Mouse (Mus musculus) G1E (cell line): ENCODE measurements around the gene Ppfia4. TPM values are rescaled to one million over a fixed set of nuclear protein-coding genes. Genes with fewer than 3 reads are reported as not detected.

Experiments used
- ATAC-seq: 2 replicates; pipeline ENCODE4 v1.8.0; 2016; ENCODE audit warnings: mild to moderate bottlenecking; ENCODE audit not compliant: insufficient number of reproducible peaks, poor library complexity, low FRiP score, severe bottlenecking; ENCODE audit errors: extremely low read depth
- DNase-seq: peaks from one replicate; pipeline ENCODE4 v3.0.0; 2012; ENCODE audit warnings: low spot score
- H3K27me3 ChIP-seq: 2 replicates; pipeline ENCODE4 v1.6.1; 2012; ENCODE audit warnings: mild to moderate bottlenecking, low read length, inconsistent platforms; ENCODE audit not compliant: insufficient read depth
- H3K36me3 ChIP-seq: replicated peaks from 2 replicates; pipeline ENCODE3; 2012; ENCODE audit warnings: mild to moderate bottlenecking, inconsistent platforms
- H3K4me1 ChIP-seq: 2 replicates; pipeline ENCODE4 v1.6.1; 2012; ENCODE audit warnings: low read depth, low read length, inconsistent platforms, mixed read lengths; ENCODE audit not compliant: insufficient read depth
- H3K4me3 ChIP-seq: 2 replicates; pipeline ENCODE4 v1.5.1; 2012; ENCODE audit warnings: low read depth, mild to moderate bottlenecking, inconsistent platforms, low read length, moderate library complexity, mixed read lengths
- H3K9me3 ChIP-seq: replicated peaks from 2 replicates; pipeline ENCODE4 v1.6.1; 2012; ENCODE audit warnings: inconsistent platforms
- CTCF ChIP-seq: IDR thresholded peaks from 2 replicates; pipeline ENCODE4 v1.5.1; 2012; ENCODE audit warnings: low read depth, low read length, inconsistent platforms, mixed read lengths
- GATA1 ChIP-seq: IDR thresholded peaks from 2 replicates; pipeline ENCODE4 v1.6.1; 2012; ENCODE audit warnings: borderline replicate concordance, low read length, inconsistent platforms, mixed read lengths
- GATA2 ChIP-seq: IDR thresholded peaks from 2 replicates; pipeline ENCODE4 v1.6.1; 2012; ENCODE audit warnings: low read depth, low read length, inconsistent platforms, borderline replicate concordance
- POLR2AphosphoS5 ChIP-seq: IDR thresholded peaks from 2 replicates; pipeline ENCODE4 v1.6.1; 2012; ENCODE audit warnings: low read depth, low read length, inconsistent platforms; ENCODE audit not compliant: insufficient replicate concordance
- TAL1 ChIP-seq: conservative IDR thresholded peaks from 2 replicates; pipeline ENCODE4 v1.6.1; 2012; ENCODE audit warnings: low read depth, low read length, inconsistent platforms, mixed read lengths
- polyA plus RNA-seq: library from polyadenylated mRNA; stranded (reverse); fragments of >175 nt; gene quantifications from 2 replicates; pipeline ENCODE4 v1.2.3, GENCODE M21; 2012
- total RNA-seq, 2 experiments: library from RNA; stranded (forward) in 1 of 2; stranded (reverse) in 1 of 2; fragments of 200-1000 nt in 1 of 2; fragments of >200 nt in 1 of 2; fragmentation: Nextera tagmentation in 1 of 2; gene quantifications; 2 replicates each; pipeline ENCODE4 v1.2.3; 2014 to 2017

The Ppfia4 gene
- total RNA-seq (2014; fragmentation: Nextera tagmentation) (not detected in 2 replicates), total RNA-seq (2017) (0.05 TPM in 1 of 2 replicates, not detected in the other), polyA plus RNA-seq (0.13 and 0.20 TPM in 2 replicates)

DNA sequence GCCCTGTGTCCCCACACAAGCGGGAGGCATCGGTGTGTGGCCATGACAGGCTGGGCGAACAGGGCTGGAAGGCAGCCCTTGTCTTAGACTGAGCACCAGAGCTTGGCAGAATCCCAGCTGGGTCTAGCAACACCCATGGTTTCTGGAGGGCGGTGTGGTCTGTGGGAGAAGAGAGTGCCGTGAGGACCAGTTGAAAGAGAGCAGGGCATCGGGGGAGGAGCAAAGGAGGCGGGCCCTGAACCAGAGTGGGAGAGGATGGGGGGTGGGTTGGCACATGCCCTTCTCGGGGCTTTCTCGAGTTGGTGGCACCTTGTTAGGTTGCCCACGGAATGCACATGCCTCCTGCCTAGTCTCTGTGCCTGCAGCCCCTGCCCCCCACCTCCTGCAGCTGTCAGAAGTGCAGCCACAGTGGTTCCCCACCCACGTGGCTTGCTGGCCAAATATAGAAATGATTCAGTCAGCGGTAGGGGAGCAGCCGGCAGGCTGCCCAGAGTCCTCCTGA is at the start of gene Ppfia4:
Ppfia4 (minus strand) TSS at position 159 of the 502 bp plus-strand sequence.
- Histone ChIP-seq H3K4me1 (peaks cover 11% of the 10 kb centered on the region), H3K36me3 (no peaks in the 10 kb centered on the region), H3K4me3 (no peak within 1 kb of the TSS), H3K9me3 (no peaks in the 10 kb centered on the region), H3K27me3 (peaks cover 58% of the 10 kb centered on the region)
- ATAC-seq (no peak), DNase-seq (no peak)
- TF ChIP-seq CTCF (no peak), POLR2AphosphoS5 (no peak), GATA1 (no peak), GATA2 (no peak), TAL1 (no peak)

DNA sequence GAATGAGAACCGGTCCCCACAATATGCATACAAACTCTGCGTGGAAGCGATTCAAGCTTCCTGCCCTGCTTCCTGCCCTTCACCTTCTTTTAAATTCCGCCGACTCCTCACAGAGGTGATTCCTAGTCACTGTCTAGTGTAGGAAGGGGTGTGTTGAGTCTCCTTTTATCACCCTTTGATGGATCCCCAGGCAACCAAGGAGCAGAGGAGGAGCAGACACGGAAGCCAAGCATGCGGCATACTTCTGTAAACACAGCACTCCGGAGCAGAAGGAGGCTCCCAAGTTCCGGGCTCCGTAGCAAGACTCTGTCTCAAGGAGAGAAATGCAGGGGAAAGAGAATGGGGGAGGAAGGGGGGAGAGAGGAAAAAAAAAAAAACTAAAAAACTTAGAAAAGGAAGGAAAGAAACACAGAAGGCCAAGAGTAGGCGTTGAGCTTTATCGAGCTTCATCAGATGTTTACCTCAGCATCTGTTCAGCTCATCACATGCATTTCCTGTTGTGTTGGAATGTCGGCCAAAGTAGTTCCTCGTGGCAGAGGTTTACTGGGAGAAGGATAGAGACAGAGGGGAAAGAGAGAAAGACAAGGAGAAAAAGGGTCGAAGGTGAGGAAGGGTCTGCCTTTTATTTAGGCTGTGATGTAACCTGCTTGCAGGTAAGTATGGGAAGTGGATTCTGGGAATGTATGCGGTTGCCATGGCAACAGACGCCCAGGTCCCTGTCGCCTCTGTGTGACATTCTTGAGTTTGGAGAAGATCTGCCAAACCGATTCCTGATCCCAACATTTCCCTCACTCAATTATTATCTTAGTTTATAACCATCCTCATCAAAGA is 49.3 kb upstream of the Ppfia4 start:
- DNase-seq (no peak), ATAC-seq (no peak)
- Histone ChIP-seq H3K4me3 (no peak overlapping the region), H3K9me3 (peaks cover 4% of the 10 kb centered on the region), H3K4me1 (peaks cover 9% of the 10 kb centered on the region), H3K27me3 (peaks cover 45% of the 10 kb centered on the region), H3K36me3 (no peaks in the 10 kb centered on the region)
- TF ChIP-seq POLR2AphosphoS5 (no peak), GATA1 (no peak), CTCF (no peak), TAL1 (no peak), GATA2 (no peak)

DNA sequence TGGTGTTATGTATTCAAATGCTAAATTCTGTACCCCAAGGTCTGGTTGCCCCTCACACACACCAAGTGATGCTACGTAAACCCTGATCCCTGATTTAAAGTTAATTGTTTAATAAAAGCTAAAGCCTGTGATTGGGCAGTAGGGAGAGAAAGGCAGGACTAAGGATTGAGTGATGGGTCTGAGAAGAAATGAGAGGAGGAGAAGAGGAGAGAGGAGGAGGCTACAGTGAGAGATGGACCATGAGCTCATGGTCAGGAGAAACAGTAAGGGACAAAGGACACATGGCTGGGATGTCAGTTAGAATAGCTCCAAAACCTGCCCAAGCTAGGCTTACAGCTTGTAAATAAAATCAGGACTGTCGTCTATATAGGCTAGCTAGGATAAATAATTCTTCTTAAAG is 48.3 kb upstream of the Ppfia4 start:
- Histone ChIP-seq H3K4me1 (peaks cover 9% of the 10 kb centered on the region), H3K36me3 (no peaks in the 10 kb centered on the region), H3K9me3 (peaks cover 4% of the 10 kb centered on the region), H3K4me3 (no peak overlapping the region), H3K27me3 (peaks cover 55% of the 10 kb centered on the region)
- DNase-seq = no peak
- TF ChIP-seq CTCF (no peak), POLR2AphosphoS5 (no peak), TAL1 (no peak), GATA1 (no peak), GATA2 (no peak)
- ATAC-seq = no peak

DNA sequence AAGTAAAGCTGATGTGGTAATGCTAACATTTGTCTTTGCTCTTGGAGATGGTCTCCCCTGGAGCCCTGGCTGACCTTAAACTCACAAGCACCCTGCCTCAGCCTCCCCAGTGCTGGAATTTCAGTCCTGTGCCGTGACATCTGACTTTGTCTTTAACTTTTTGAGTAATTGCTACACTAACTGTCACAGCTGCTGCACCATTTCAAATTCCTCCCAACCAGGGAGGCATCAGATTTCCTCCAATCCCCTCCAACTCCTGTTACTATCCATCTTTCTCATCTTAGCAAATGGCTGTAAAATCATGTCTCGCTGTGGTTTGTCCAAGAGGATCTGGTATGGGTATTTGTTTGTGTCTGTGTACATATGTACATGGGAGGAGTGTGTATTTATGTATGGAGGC is 41.4 kb upstream of the Ppfia4 start:
- ATAC-seq (no peak), DNase-seq (no peak)
- H3K4me1 ChIP-seq = no peaks in the 10 kb centered on the region
- H3K36me3 ChIP-seq = no peaks in the 10 kb centered on the region
- peaks cover 21% of the 10 kb centered on the region for H3K9me3 ChIP-seq
- TF ChIP-seq POLR2AphosphoS5 (no peak), GATA2 (no peak), TAL1 (no peak), GATA1 (no peak), CTCF (no peak)
- no peak overlapping the region for H3K4me3 ChIP-seq
- H3K27me3 ChIP-seq = peaks cover 43% of the 10 kb centered on the region

DNA sequence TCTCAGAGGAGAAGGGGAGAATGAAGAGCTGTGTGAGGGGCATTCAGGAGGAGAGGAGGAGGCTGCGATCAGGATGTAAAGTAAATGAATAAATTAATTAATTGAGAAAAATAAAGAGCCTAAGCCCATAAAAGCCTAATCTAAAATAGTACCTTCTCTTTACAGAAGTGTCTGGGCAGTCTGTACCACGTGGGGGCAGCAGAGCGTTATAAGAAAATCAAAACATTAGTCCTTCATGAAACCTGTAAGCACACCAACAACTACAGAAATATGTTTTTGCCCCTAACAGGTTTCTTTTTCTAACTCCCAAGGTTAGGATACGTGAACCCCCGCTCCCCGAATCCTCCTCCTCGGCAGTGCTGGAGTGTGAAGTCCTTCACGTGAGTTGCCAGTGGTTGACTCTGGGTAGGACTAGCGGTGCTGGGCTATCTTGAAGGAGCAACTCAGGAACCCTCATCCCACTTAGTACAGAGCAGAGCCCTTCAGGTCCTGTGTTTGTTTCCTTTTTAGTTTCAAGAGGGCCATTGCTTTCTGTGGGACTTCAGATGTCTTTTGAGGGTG is 36.1 kb upstream of the Ppfia4 start:
- ATAC-seq (no peak), DNase-seq (peak; percentile 20)
- Histone ChIP-seq H3K36me3 (no peaks in the 10 kb centered on the region), H3K4me1 (peaks cover 6% of the 10 kb centered on the region; the same call in 1 of the 2 replicates), H3K4me3 (no peak overlapping the region), H3K9me3 (peaks cover 23% of the 10 kb centered on the region), H3K27me3 (peaks cover 10% of the 10 kb centered on the region)
- TF ChIP-seq TAL1 = no peak
- TF ChIP-seq CTCF = peak; percentile 27

DNA sequence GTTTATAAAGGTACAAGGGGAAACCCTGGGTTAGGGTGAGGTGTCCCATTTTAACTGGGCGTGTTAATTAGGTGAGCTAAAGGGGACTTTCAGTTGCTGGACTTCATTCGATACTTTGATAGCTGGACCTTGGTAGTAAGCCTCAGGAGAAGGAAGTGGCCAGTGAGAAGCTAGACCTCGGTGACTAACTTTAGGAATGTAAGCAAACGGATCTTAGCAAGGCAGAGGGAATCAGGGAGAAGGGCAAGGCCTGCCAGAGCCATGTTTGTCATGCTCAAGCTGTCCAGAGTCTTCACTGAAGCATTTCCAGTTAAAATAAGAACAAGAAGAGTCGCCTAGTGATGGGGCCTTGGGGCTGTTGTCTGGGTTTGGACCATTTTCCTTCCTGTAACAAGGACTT is 32.8 kb upstream of the Ppfia4 start:
- Histone ChIP-seq H3K36me3 (peaks cover 3% of the 10 kb centered on the region), H3K4me3 (no peak overlapping the region), H3K4me1 (peaks cover 20% of the 10 kb centered on the region), H3K27me3 (no peaks in the 10 kb centered on the region; the same call in 1 of the 2 replicates), H3K9me3 (peaks cover 13% of the 10 kb centered on the region)
- no peak for TF ChIP-seq TAL1
- no peak for TF ChIP-seq GATA2
- TF ChIP-seq GATA1 = no peak
- no peak for TF ChIP-seq CTCF
- no peak for TF ChIP-seq POLR2AphosphoS5
- no peak for DNase-seq
- ATAC-seq = no peak
